Mouse (Mus musculus) cerebellum, postnatal 14 days (tissue): ENCODE results near the gene Ndufaf3.
A peak's percentile ranks its signal among the peaks of the same experiment; 100 is the strongest.

Experiments
- DNase-seq, 2 experiments: peaks; one replicate each; pipeline ENCODE4 v3.0.0; 2021; ENCODE audit warnings: mixed read lengths in 2 of 2

The Ndufaf3 gene

DNA sequence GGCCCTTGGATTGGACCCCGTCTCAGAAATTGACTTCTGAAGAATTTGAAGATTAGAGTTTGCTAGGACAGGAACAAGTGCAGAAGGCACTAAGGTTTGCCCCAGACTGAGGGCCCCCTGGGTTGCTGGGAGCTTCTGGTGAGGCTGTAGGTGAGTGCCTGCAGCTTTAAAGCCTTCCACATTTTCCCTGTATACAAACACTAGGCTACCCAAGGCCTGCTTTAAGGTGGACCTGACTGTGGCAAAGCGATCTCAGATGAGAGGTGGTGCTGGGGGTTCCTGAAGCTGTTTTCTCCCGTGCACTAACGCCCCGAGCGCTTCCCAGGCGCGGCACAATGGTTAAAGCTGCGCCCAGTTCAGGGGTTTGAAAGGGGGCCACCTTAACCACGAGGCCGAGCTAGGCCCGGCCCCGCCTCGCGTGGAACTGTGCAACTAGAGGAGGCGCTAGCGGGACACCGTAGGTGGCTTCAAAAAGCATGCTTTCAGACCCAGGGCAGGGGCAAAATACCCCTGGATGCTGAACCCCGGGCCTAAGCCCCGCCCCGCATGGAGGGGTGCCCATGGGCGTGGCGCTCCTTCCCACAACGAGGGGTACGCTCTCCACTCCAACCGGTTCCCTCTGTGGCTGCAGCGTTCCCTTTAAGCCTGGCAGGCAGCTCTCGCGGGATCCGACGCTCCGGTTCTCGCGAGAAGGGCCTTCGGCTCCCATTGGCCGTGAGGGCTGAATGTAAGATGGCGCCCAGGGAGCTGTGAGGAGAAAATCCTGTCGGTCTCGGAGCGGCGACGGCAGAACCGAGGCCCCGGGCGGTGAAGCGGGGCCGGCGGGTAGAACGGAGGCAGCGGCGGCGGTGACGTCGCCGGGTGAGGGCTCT lies 50.6 kb downstream of the Ndufaf3 start, which contains the start of gene Qrich1:
TSS of gene Qrich1 (plus strand) at position 427 of the 872 bp plus-strand sequence.
- DNase-seq: peak; percentile 95 to 97
